10 mouse cellular contexts compared by ENCODE assay signal in the genomic region with DNA sequence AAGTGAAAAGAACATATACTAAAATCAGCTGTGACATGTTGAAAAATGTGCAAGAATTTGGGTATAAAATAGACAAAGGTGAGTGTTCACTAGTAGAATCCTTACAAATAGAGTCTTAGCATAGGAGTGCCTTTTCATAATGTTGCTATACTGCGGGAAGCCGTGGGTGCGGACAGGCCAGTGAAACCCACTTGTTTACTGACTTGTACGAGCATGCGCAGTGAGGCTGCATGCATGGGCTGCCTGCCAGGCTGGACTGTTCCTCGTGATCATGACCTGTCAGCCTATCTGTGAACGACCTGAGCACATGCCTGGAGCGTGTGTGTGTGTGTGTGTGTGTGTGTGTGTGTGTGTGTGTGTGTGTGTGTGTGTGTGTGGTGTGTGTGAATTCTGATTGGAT. TPM values are rescaled to one million over a fixed set of nuclear protein-coding genes. Genes with fewer than 3 reads are reported as not detected.
DNase-seq lines count a peak whose midpoint lies in the region; TF ChIP-seq lines count a peak whose summit lies in the region.
"Not testable (repeated sequence)": the region's sequence is repeated elsewhere in the genome, so short reads cannot be mapped to it uniquely, and the experiment has no call there.
"Had no signal": no experiment of that assay in that cellular context is flagged by ENCODE, and none has a peak within 500 bp of the region (broad histone marks: within the 10 kb centered on the region; RNA-seq: fewer than 3 reads in every experiment).

No protein-coding gene starts in this region.

- DNase-seq in R1 (ENCODE audit: low read depth, low spot score), result peak; percentile 49
- DNase-seq in adrenal gland, postnatal 14 days, result peak; percentile 40
- DNase-seq in heart, adult 18-20 months, result peak; percentile 15 to 38
- peak; percentile 32 for DNase-seq in kidney, adult 18-20 months
- DNase-seq in kidney, postnatal 36 days, result peak; percentile 30 to 59
- DNase-seq in lung, adult 2 months, result peak; percentile 44
- peak; percentile 61 to 79 for DNase-seq in lung, postnatal 4 days
- peak; percentile 27 for DNase-seq in urinary bladder, adult 2 months (ENCODE audit: low spot score)

- 49% methylated on average over 8 of the region's 8 CpGs for WGBS in lung, adult 2 months

- not testable (repeated sequence) for H3K4me1 ChIP-seq in lung, adult 2 months (ENCODE audit: control insufficient read depth, insufficient read depth, low read length)

- H3K4me3 ChIP-seq in lung, adult 2 months (replicated peaks; ENCODE audit: extremely low read depth, low read depth, low read length), result not testable (repeated sequence)

- TF ChIP-seq CTCF in lung, adult 2 months (IDR thresholded peaks at IDR 0.05; ENCODE audit: insufficient read depth, low read length), result not testable (repeated sequence)

- TF ChIP-seq POLR2A in lung, adult 2 months (IDR thresholded peaks at IDR 0.05; ENCODE audit: borderline replicate concordance, extremely low read depth, low read depth, low read length), result peak; percentile 32; the same call in 1 of the 2 replicates

RNA-seq across cellular contexts. Expression of gene Clec14a, which starts 37.3 kb away (rescaled TPM):
- total RNA-seq in adrenal gland, postnatal 14 days (2021), result 15.1 and 20.0 TPM in 2 replicates
- 1 to 10 TPM; 8.3 to 9.5 TPM for total RNA-seq in heart, adult 18-20 months (2021)
- polyA plus RNA-seq in lung, adult 2 months (2012; rRNA removed), result 103 and 140 TPM in 2 replicates
- 9.3 and 11.2 TPM in 2 replicates for polyA plus RNA-seq in urinary bladder, adult 2 months (2012; rRNA removed)
- polyA plus RNA-seq: CD4-positive, CD25-positive, alpha-beta regulatory T cell, adult 4 months; G1E had no signal
